Mouse (Mus musculus): ENCODE results near the gene Eml3. TPM values are rescaled to one million over a fixed set of nuclear protein-coding genes. Genes with fewer than 3 reads are reported as not detected.

Eml3 gene
- polyA plus RNA-seq, 1 experiment from 2014 or later = 9.3 TPM

- Histone ChIP-seq H3K4me3 (ENCODE audit: low read depth, low read length) (peak within 1 kb of the TSS; percentile 52), H3K36me3 (ENCODE audit: control insufficient read depth, insufficient read depth, low read length) (peaks cover 15% of the 10 kb centered on the region), H3K4me2 (ENCODE audit: low read depth) (peak within 1 kb of the TSS; percentile 82), H3K4me1 (ENCODE audit: control insufficient read depth, insufficient read depth, low read length) (no peaks in the 10 kb centered on the region), H3K27me3 (ENCODE audit: control insufficient read depth, insufficient read depth, low read length) (no peaks in the 10 kb centered on the region), H3K27ac (ENCODE audit: low read depth, low read length) (peak within 1 kb of the TSS; percentile 72), H3K9ac (ENCODE audit: low read length) (peak within 1 kb of the TSS; percentile 71), H3K9me3 (ENCODE audit: control insufficient read depth, low read length) (no peaks in the 10 kb centered on the region)
- DNase-seq (ENCODE audit: low spot score) (peak; percentile 91), ATAC-seq (ENCODE audit: insufficient read depth, low FRiP score, low TSS enrichment) (peak; percentile 95)
- WGBS = 4% methylated on average over 46 of the region's 46 CpGs
Observed at GRCm38 (mm10) chr19:8953135-8954039, 24.0 kb downstream of the Eml3 start, which contains the start of gene Tut1. Gene Tut1 (plus strand): TSS chr19:8953847.

GRCm38 (mm10) chr19:8954171-8954570 is 24.8 kb downstream of the Eml3 start:
- peaks cover 11% of the 10 kb centered on the region for H3K36me3 ChIP-seq (ENCODE audit: control insufficient read depth, insufficient read depth, low read length)

GRCm38 (mm10) chr19:8962256-8962655 is 32.9 kb downstream of the Eml3 start:
- H3K4me2 ChIP-seq (ENCODE audit: low read depth) = no peak overlapping the region
- no peak overlapping the region for H3K27ac ChIP-seq (ENCODE audit: low read depth, low read length)
- H3K9me3 ChIP-seq (ENCODE audit: control insufficient read depth, low read length) = no peaks in the 10 kb centered on the region
- DNase-seq (ENCODE audit: low spot score) (no peak), ATAC-seq (ENCODE audit: insufficient read depth, low FRiP score, low TSS enrichment) (no peak)
- no peak overlapping the region for H3K4me3 ChIP-seq (ENCODE audit: low read depth, low read length)
- H3K36me3 ChIP-seq (ENCODE audit: control insufficient read depth, insufficient read depth, low read length) = peaks cover 28% of the 10 kb centered on the region
- no peaks in the 10 kb centered on the region for H3K4me1 ChIP-seq (ENCODE audit: control insufficient read depth, insufficient read depth, low read length)
- no peaks in the 10 kb centered on the region for H3K27me3 ChIP-seq (ENCODE audit: control insufficient read depth, insufficient read depth, low read length)
- 86% methylated on average over 2 of the region's 2 CpGs for WGBS
- no peak overlapping the region for H3K9ac ChIP-seq (ENCODE audit: low read length)

More at GRCm38 (mm10) chr19:8954171-8954570, 24.8 kb downstream of the Eml3 start:
- Histone ChIP-seq H3K4me1 (ENCODE audit: control insufficient read depth, insufficient read depth, low read length) (no peaks in the 10 kb centered on the region), H3K4me3 (ENCODE audit: low read depth, low read length) (peak overlapping the region; percentile 52), H3K9me3 (ENCODE audit: control insufficient read depth, low read length) (no peaks in the 10 kb centered on the region), H3K27me3 (ENCODE audit: control insufficient read depth, insufficient read depth, low read length) (no peaks in the 10 kb centered on the region), H3K9ac (ENCODE audit: low read length) (peak overlapping the region; percentile 65), H3K27ac (ENCODE audit: low read depth, low read length) (no peak overlapping the region), H3K4me2 (ENCODE audit: low read depth) (peak overlapping the region; percentile 82)
- WGBS = 9% methylated on average over 9 of the region's 9 CpGs
- DNase-seq (ENCODE audit: low spot score) (no peak), ATAC-seq (ENCODE audit: insufficient read depth, low FRiP score, low TSS enrichment) (no peak)

- Histone ChIP-seq H3K9ac (ENCODE audit: low read length) (no peak overlapping the region; the same call in 1 of the 2 replicates), H3K27ac (ENCODE audit: low read depth, low read length) (no peak overlapping the region), H3K27me3 (ENCODE audit: control insufficient read depth, insufficient read depth, low read length) (no peaks in the 10 kb centered on the region), H3K4me2 (ENCODE audit: low read depth) (no peak overlapping the region), H3K4me1 (ENCODE audit: control insufficient read depth, insufficient read depth, low read length) (no peaks in the 10 kb centered on the region), H3K9me3 (ENCODE audit: control insufficient read depth, low read length) (no peaks in the 10 kb centered on the region), H3K4me3 (ENCODE audit: low read depth, low read length) (no peak overlapping the region), H3K36me3 (ENCODE audit: control insufficient read depth, insufficient read depth, low read length) (peaks cover 23% of the 10 kb centered on the region)
- DNase-seq (ENCODE audit: low spot score) (no peak), ATAC-seq (ENCODE audit: insufficient read depth, low FRiP score, low TSS enrichment) (no peak)
- WGBS = 87% methylated on average over 11 of the region's 11 CpGs
Observed at GRCm38 (mm10) chr19:8965075-8965474, 35.7 kb downstream of the Eml3 start.

- Histone ChIP-seq H3K4me1 (ENCODE audit: control insufficient read depth, insufficient read depth, low read length) (no peaks in the 10 kb centered on the region), H3K9ac (ENCODE audit: low read length) (peak overlapping the region; percentile 35), H3K4me3 (ENCODE audit: low read depth, low read length) (no peak overlapping the region; the same call in 1 of the 2 replicates), H3K4me2 (ENCODE audit: low read depth) (peak overlapping the region; percentile 45), H3K36me3 (ENCODE audit: control insufficient read depth, insufficient read depth, low read length) (peaks cover 30% of the 10 kb centered on the region), H3K27ac (ENCODE audit: low read depth, low read length) (no peak overlapping the region), H3K27me3 (ENCODE audit: control insufficient read depth, insufficient read depth, low read length) (no peaks in the 10 kb centered on the region), H3K9me3 (ENCODE audit: control insufficient read depth, low read length) (no peaks in the 10 kb centered on the region)
- DNase-seq (ENCODE audit: low spot score) (no peak), ATAC-seq (ENCODE audit: insufficient read depth, low FRiP score, low TSS enrichment) (no peak)
- WGBS = 80% methylated on average over 8 of the region's 8 CpGs
Observed at GRCm38 (mm10) chr19:8965771-8966170, 36.4 kb downstream of the Eml3 start.

GRCm38 (mm10) chr19:8966198-8966589 is 36.8 kb downstream of the Eml3 start:
- WGBS = 46% methylated on average over 5 of the region's 5 CpGs
- no peaks in the 10 kb centered on the region for H3K9me3 ChIP-seq (ENCODE audit: control insufficient read depth, low read length)
- no peaks in the 10 kb centered on the region for H3K4me1 ChIP-seq (ENCODE audit: control insufficient read depth, insufficient read depth, low read length)
- H3K36me3 ChIP-seq (ENCODE audit: control insufficient read depth, insufficient read depth, low read length) = peaks cover 34% of the 10 kb centered on the region
- peak overlapping the region; percentile 47 for H3K4me3 ChIP-seq (ENCODE audit: low read depth, low read length)
- no peaks in the 10 kb centered on the region for H3K27me3 ChIP-seq (ENCODE audit: control insufficient read depth, insufficient read depth, low read length)
- DNase-seq (ENCODE audit: low spot score) (no peak), ATAC-seq (ENCODE audit: insufficient read depth, low FRiP score, low TSS enrichment) (no peak)
- peak overlapping the region; percentile 76; the same call in 1 of the 2 replicates for H3K27ac ChIP-seq (ENCODE audit: low read depth, low read length)
- peak overlapping the region; percentile 45 for H3K4me2 ChIP-seq (ENCODE audit: low read depth)
- peak overlapping the region; percentile 60 for H3K9ac ChIP-seq (ENCODE audit: low read length)

- ATAC-seq (ENCODE audit: insufficient read depth, low FRiP score, low TSS enrichment) = peak; percentile 98
- H3K27me3 ChIP-seq (ENCODE audit: control insufficient read depth, insufficient read depth, low read length) = no peaks in the 10 kb centered on the region
- H3K9ac ChIP-seq (ENCODE audit: low read length) = peak within 1 kb of the TSS; percentile 93
- peak within 1 kb of the TSS; percentile 79 for H3K27ac ChIP-seq (ENCODE audit: low read depth, low read length)
- H3K9me3 ChIP-seq (ENCODE audit: control insufficient read depth, low read length) = no peaks in the 10 kb centered on the region
- H3K4me1 ChIP-seq (ENCODE audit: control insufficient read depth, insufficient read depth, low read length) = no peaks in the 10 kb centered on the region
- peak within 1 kb of the TSS; percentile 92 for H3K4me3 ChIP-seq (ENCODE audit: low read depth, low read length)
- WGBS = under 1% methylated on average over 52 of the region's 52 CpGs
- H3K4me2 ChIP-seq (ENCODE audit: low read depth) = peak within 1 kb of the TSS; percentile 85
- DNase-seq (ENCODE audit: low spot score) = peak; percentile 99
- peaks cover 37% of the 10 kb centered on the region for H3K36me3 ChIP-seq (ENCODE audit: control insufficient read depth, insufficient read depth, low read length)
Observed at GRCm38 (mm10) chr19:8966590-8967372, 37.4 kb downstream of the Eml3 start, which contains the start of gene Eef1g. Gene Eef1g (plus strand): TSS chr19:8967041.

- ATAC-seq (ENCODE audit: insufficient read depth, low FRiP score, low TSS enrichment) (no peak), DNase-seq (ENCODE audit: low spot score) (no peak)
- peak overlapping the region; percentile 93 for H3K9ac ChIP-seq (ENCODE audit: low read length)
- no peaks in the 10 kb centered on the region for H3K9me3 ChIP-seq (ENCODE audit: control insufficient read depth, low read length)
- H3K36me3 ChIP-seq (ENCODE audit: control insufficient read depth, insufficient read depth, low read length) = peaks cover 36% of the 10 kb centered on the region
- H3K4me2 ChIP-seq (ENCODE audit: low read depth) = peak overlapping the region; percentile 85
- no peaks in the 10 kb centered on the region for H3K4me1 ChIP-seq (ENCODE audit: control insufficient read depth, insufficient read depth, low read length)
- peak overlapping the region; percentile 92 for H3K4me3 ChIP-seq (ENCODE audit: low read depth, low read length)
- H3K27me3 ChIP-seq (ENCODE audit: control insufficient read depth, insufficient read depth, low read length) = no peaks in the 10 kb centered on the region
- 0% methylated on average over 8 of the region's 8 CpGs for WGBS
- H3K27ac ChIP-seq (ENCODE audit: low read depth, low read length) = peak overlapping the region; percentile 79
Observed at GRCm38 (mm10) chr19:8967373-8967743, 38.0 kb downstream of the Eml3 start.

Data from neural tube, embryonic 11.5 days (tissue).